Mouse (Mus musculus): ENCODE measurements around the gene Bcam.

DNA sequence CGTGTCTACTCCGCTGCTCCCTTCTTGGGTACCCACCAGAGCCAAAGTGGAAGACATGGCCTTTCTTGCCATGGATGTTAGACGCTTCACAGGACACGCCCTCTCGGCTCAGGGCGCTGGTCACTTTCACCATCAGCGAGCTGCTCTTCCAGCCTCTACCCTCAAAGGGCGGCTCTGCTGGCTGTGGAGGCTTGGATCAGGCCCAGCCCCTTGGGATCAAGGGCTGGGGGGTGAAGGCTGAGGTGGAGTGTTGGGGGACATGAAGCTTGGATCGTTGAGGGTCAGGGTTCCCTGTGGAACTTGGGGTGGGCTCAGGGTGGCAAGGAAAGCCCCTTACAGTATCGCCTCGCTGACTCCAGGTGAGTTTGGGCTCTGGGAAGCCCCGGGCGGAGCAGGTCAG is 12.2 kb downstream of the Bcam start:
- TF ChIP-seq POLR2A (IDR thresholded peaks at IDR 0.05; ENCODE audit: borderline replicate concordance, insufficient read depth, low read length) (no peak), CTCF (IDR thresholded peaks at IDR 0.05; ENCODE audit: borderline replicate concordance, insufficient read depth, low read depth, low read length) (no peak)
